Mouse (Mus musculus) liver, adult 2 months (tissue): ENCODE results near the gene Emb.

ENCODE experiments used
- CTCF ChIP-seq: fragments of 200-500 bp; IDR thresholded peaks from 2 replicates; pipeline ENCODE4 v1.5.1; 2011; ENCODE audit warnings: low read depth, low read length, control low read depth
- POLR2A ChIP-seq: fragments of 200-500 bp; IDR thresholded peaks from 2 replicates; pipeline ENCODE4 v1.6.1; 2011; ENCODE audit warnings: low read length, control low read depth; ENCODE audit not compliant: insufficient read depth; ENCODE audit errors: extremely low read depth

DNA sequence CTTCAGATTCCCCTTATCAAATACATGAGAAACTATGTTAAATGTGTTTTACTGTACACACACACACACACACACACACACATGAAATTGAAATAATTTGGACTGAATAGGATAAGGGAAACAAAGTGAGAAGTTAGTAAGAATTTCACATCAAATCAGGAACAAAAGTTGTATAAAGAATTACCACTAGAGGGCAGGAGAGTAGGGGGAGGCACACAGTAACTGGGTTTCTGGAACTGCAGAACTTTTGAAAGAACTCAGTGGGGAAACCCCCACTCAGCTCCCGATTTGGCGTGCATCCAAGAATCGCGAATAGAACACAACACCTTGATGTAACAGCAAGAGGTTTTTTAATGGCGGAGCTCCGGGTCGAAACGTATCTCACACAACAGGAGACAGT is 43.3 kb upstream of the Emb start:
- TF ChIP-seq CTCF (no peak), POLR2A (no peak)
